Mouse (Mus musculus): Measurements from ENCODE around the gene Rasgrf1. TPM values are rescaled to one million over a fixed set of nuclear protein-coding genes. Genes with fewer than 3 reads are reported as not detected.

Rasgrf1 gene
- not detected in 2 replicates for total RNA-seq (2012; rRNA removed)
- not detected in 2 replicates for total RNA-seq (2014; rRNA removed)
- polyA plus RNA-seq (2012; ENCODE audit: insufficient read length, low read depth): not detected in 2 replicates

GRCm38 (mm10) chr9:89909131-89910010, at the start of gene Rasgrf1:
Gene Rasgrf1 (plus strand): TSS chr9:89909908.
- Histone ChIP-seq H3K4me2 (ENCODE audit: insufficient read depth, low read depth, poor library complexity, severe bottlenecking) (no peak within 1 kb of the TSS), H3K9me3 (replicated peaks; ENCODE audit: low read length) (peaks cover 13% of the 10 kb centered on the region), H3K27ac (ENCODE audit: insufficient read depth, low read depth) (no peak within 1 kb of the TSS), H3K9ac (ENCODE audit: insufficient read depth, low read depth) (no peak within 1 kb of the TSS), H3K4me1 (ENCODE audit: control insufficient read depth in 1 of 2, insufficient read depth in 2 of 2) (peaks cover 4 to 21% of the 10 kb centered on the region in 2 experiments; a peak in 3 of 4 replicates), H3K4me3 (replicated peaks in 1 of 3; ENCODE audit: low read depth in 2 of 3, low read length in 2 of 3, poor library complexity in 1 of 3) (no peak within 1 kb of the TSS), H3K27me3 (replicated peaks) (peaks cover 2% of the 10 kb centered on the region), H3K36me3 (replicated peaks in 1 of 2; ENCODE audit: control insufficient read depth in 1 of 2, insufficient read depth in 1 of 2, low read length in 1 of 2) (no peaks in the 10 kb centered on the region), H3K79me2 (replicated peaks; ENCODE audit: control insufficient read depth, extremely low read depth, insufficient read depth, poor library complexity, severe bottlenecking) (no peaks in the 10 kb centered on the region)
- in situ Hi-C loops (cut with MboI; ENCODE audit: low pct_ligation_motif_present, low pct_unique_long_range_greater_than_20kb, low sequenced_read_pairs): loop anchor here (10.0 kb wide), 1 partner anchor 45 kb away; no protein-coding TSS in a partner anchor
- TF ChIP-seq MXI1 (IDR thresholded peaks at IDR 0.05; ENCODE audit: low read depth, low read length) (no peak), ZKSCAN1 (IDR thresholded peaks at IDR 0.05; ENCODE audit: borderline replicate concordance, low read depth, low read length) (no peak), ELF1 (IDR thresholded peaks at IDR 0.05; ENCODE audit: low read depth, low read length) (no peak), CTCF (conservative IDR thresholded peaks at IDR 0.05 in 1 of 2, IDR thresholded peaks at IDR 0.05 in 1 of 2; ENCODE audit: low read depth in 2 of 2, low read length in 2 of 2) (no peak), BHLHE40 (IDR thresholded peaks at IDR 0.05; ENCODE audit: low read depth, low read length) (no peak), SIN3A (IDR thresholded peaks at IDR 0.05; ENCODE audit: low read length) (no peak), JUND (conservative IDR thresholded peaks at IDR 0.05; ENCODE audit: low read depth, low read length) (no peak), ZMIZ1 (IDR thresholded peaks at IDR 0.05; ENCODE audit: low read depth, low read length) (no peak), NELFE (IDR thresholded peaks at IDR 0.05; ENCODE audit: low read depth, low read length) (no peak), E2F4 (IDR thresholded peaks at IDR 0.05; ENCODE audit: insufficient replicate concordance, low read depth, low read length) (no peak)
- dilution Hi-C loops (cut with MboI; ENCODE audit: extremely low pct_ligation_motif_present, extremely low pct_unique_long_range_greater_than_20kb, low sequenced_read_pairs): no loop called here
- DNase-seq (ENCODE audit: extremely low read depth): no peak

- no peak for DNase-seq (ENCODE audit: extremely low read depth)
- H3K27me3 ChIP-seq (replicated peaks): peaks cover 1% of the 10 kb centered on the region
- H3K9me3 ChIP-seq (replicated peaks; ENCODE audit: low read length): no peaks in the 10 kb centered on the region
- no peak for TF ChIP-seq KAT2A (IDR thresholded peaks at IDR 0.05; ENCODE audit: insufficient replicate concordance, low read length)
- TF ChIP-seq ZMIZ1 (IDR thresholded peaks at IDR 0.05; ENCODE audit: low read depth, low read length): no peak
- TF ChIP-seq ETS1 (conservative IDR thresholded peaks at IDR 0.05; ENCODE audit: low read depth, low read length): no peak
- TF ChIP-seq TBP (conservative IDR thresholded peaks at IDR 0.05; ENCODE audit: low read depth, low read length): no peak
- no peak for TF ChIP-seq POLR2AphosphoS2 (IDR thresholded peaks at IDR 0.05; ENCODE audit: low read depth, low read length)
- no peak for TF ChIP-seq HCFC1 (IDR thresholded peaks at IDR 0.05; ENCODE audit: low read depth, low read length)
- TF ChIP-seq TCF12 (IDR thresholded peaks at IDR 0.05; ENCODE audit: low read depth, low read length): no peak
- TF ChIP-seq PAX5 (IDR thresholded peaks at IDR 0.05; ENCODE audit: low read length): no peak
- TF ChIP-seq ZC3H11A (IDR thresholded peaks at IDR 0.05; ENCODE audit: low read depth, low read length): no peak
- H3K36me3 ChIP-seq (replicated peaks in 1 of 2; ENCODE audit: control insufficient read depth in 1 of 2, insufficient read depth in 1 of 2, low read length in 1 of 2): no peaks in the 10 kb centered on the region
- no peak overlapping the region for H3K27ac ChIP-seq (ENCODE audit: insufficient read depth, low read depth)
- dilution Hi-C loops (cut with MboI; ENCODE audit: extremely low pct_ligation_motif_present, extremely low pct_unique_long_range_greater_than_20kb, low sequenced_read_pairs) (no loop called here), in situ Hi-C loops (cut with MboI; ENCODE audit: low pct_ligation_motif_present, low pct_unique_long_range_greater_than_20kb, low sequenced_read_pairs) (loop anchor here (10.0 kb wide), 1 partner anchor 55 kb away; no protein-coding TSS in a partner anchor)
- H3K4me2 ChIP-seq (ENCODE audit: insufficient read depth, low read depth, poor library complexity, severe bottlenecking): no peak overlapping the region
- H3K4me1 ChIP-seq (ENCODE audit: control insufficient read depth in 1 of 2, insufficient read depth in 2 of 2): 0 out of 4 replicates have a peak, but pooled peaks cover 0 to 3% of the 10 kb centered on the region in 2 experiments
- no peak overlapping the region for H3K4me3 ChIP-seq (replicated peaks in 1 of 3; ENCODE audit: low read depth in 2 of 3, low read length in 2 of 3, poor library complexity in 1 of 3)
- no peaks in the 10 kb centered on the region for H3K79me2 ChIP-seq (replicated peaks; ENCODE audit: control insufficient read depth, extremely low read depth, insufficient read depth, poor library complexity, severe bottlenecking)
- H3K9ac ChIP-seq (ENCODE audit: insufficient read depth, low read depth): no peak overlapping the region
Observed at GRCm38 (mm10) chr9:89860145-89860544, 49.6 kb upstream of the Rasgrf1 start.
